Mouse (Mus musculus) midbrain, embryonic 13.5 days (tissue): Measurements from ENCODE around the gene Apeh. TPM values are rescaled to one million over a fixed set of nuclear protein-coding genes. Genes with fewer than 3 reads are reported as not detected.
A peak's percentile ranks its signal among the peaks of the same experiment; 100 is the strongest.

Experiments
- ATAC-seq: fragments of 200-750 bp; cut with Nextera tagmentation; 2 replicates; pipeline ENCODE4 v1.8.0; 2017; ENCODE audit warnings: mild to moderate bottlenecking, moderate TSS enrichment, moderate library complexity
- H3K27ac ChIP-seq: fragments of 300-500 bp; sonication (generic); 2 replicates; pipeline ENCODE4 v1.5.1; 2015; ENCODE audit warnings: inconsistent platforms, mild to moderate bottlenecking, moderate library complexity
- H3K27me3 ChIP-seq: fragments of 300-500 bp; sonication (generic); 2 replicates; pipeline ENCODE4 v1.6.1; 2015; ENCODE audit warnings: mild to moderate bottlenecking, inconsistent platforms
- H3K36me3 ChIP-seq: fragments of 300-500 bp; sonication (generic); 2 replicates; pipeline ENCODE4 v1.6.1; 2015; ENCODE audit warnings: mild to moderate bottlenecking, inconsistent platforms
- H3K4me1 ChIP-seq: fragments of 300-500 bp; sonication (generic); replicated peaks from 2 replicates; pipeline ENCODE4 v1.6.1; 2015; ENCODE audit warnings: inconsistent platforms
- H3K4me2 ChIP-seq: fragments of 300-500 bp; sonication (generic); replicated peaks from 2 replicates; pipeline ENCODE4 v1.6.1; 2015; ENCODE audit warnings: moderate library complexity, mild to moderate bottlenecking, inconsistent platforms
- H3K4me3 ChIP-seq: fragments of 300-500 bp; sonication (generic); replicated peaks from 2 replicates; pipeline ENCODE4 v1.5.1; 2015; ENCODE audit warnings: mild to moderate bottlenecking, inconsistent platforms
- H3K9ac ChIP-seq: fragments of 300-500 bp; sonication (generic); replicated peaks from 2 replicates; pipeline ENCODE4 v1.6.1; 2015; ENCODE audit warnings: mild to moderate bottlenecking, inconsistent platforms
- H3K9me3 ChIP-seq: fragments of 300-500 bp; sonication (generic); 2 replicates; pipeline ENCODE4 v1.6.1; 2016; ENCODE audit warnings: mild to moderate bottlenecking, inconsistent platforms
- WGBS: fragments of 180-500 bp; shearing (Covaris S2); methylation state at CpG from one replicate; pipeline ENCODE4 v1.1.7; 2015; 5-methylcytosine and 5-hydroxymethylcytosine counted together
- polyA plus RNA-seq: library from polyadenylated mRNA; unstranded; fragments of >200 nt; fragmentation: Nextera tagmentation; extraction: Ambion mirVana; gene quantifications from 2 replicates; pipeline ENCODE4 v1.2.1, GENCODE M21; 2015

Gene Apeh
- polyA plus RNA-seq, 1 experiment from 2014 or later = 62.5 TPM

- Histone ChIP-seq H3K9ac (no peak overlapping the region), H3K4me1 (peaks cover 8% of the 10 kb centered on the region; the same call in 1 of the 2 replicates), H3K9me3 (no peaks in the 10 kb centered on the region), H3K27ac (no peak overlapping the region), H3K36me3 (peaks cover 49% of the 10 kb centered on the region), H3K27me3 (no peaks in the 10 kb centered on the region), H3K4me3 (no peak overlapping the region), H3K4me2 (no peak overlapping the region)
- WGBS = 88% methylated on average over 9 of the region's 9 CpGs
- ATAC-seq = no peak
Measured at GRCm38 (mm10) chr9:108069007-108069406, 25.4 kb downstream of the Apeh start.

GRCm38 (mm10) chr9:108067900-108068299, 26.5 kb downstream of the Apeh start:
- peaks cover 60% of the 10 kb centered on the region for H3K36me3 ChIP-seq
- no peak overlapping the region for H3K4me3 ChIP-seq
- H3K4me1 ChIP-seq = 0 out of 2 replicates have a peak, but pooled peaks cover 2% of the 10 kb centered on the region
- H3K4me2 ChIP-seq = no peak overlapping the region
- 22% methylated on average over 8 of the region's 8 CpGs for WGBS
- no peaks in the 10 kb centered on the region for H3K9me3 ChIP-seq
- H3K9ac ChIP-seq = no peak overlapping the region
- H3K27ac ChIP-seq = no peak overlapping the region
- no peaks in the 10 kb centered on the region for H3K27me3 ChIP-seq
- ATAC-seq = peak; percentile 59

GRCm38 (mm10) chr9:108067199-108067598, 27.2 kb downstream of the Apeh start:
- 85% methylated on average over 7 of the region's 7 CpGs for WGBS
- H3K27ac ChIP-seq = no peak overlapping the region
- H3K4me1 ChIP-seq = 0 out of 2 replicates have a peak, but pooled peaks cover 2% of the 10 kb centered on the region
- H3K4me3 ChIP-seq = no peak overlapping the region
- H3K9ac ChIP-seq = no peak overlapping the region
- no peaks in the 10 kb centered on the region for H3K9me3 ChIP-seq
- peaks cover 67% of the 10 kb centered on the region for H3K36me3 ChIP-seq
- ATAC-seq = no peak
- no peak overlapping the region for H3K4me2 ChIP-seq
- no peaks in the 10 kb centered on the region for H3K27me3 ChIP-seq

GRCm38 (mm10) chr9:108065491-108066011, 28.9 kb downstream of the Apeh start:
- 53% methylated on average over 5 of the region's 5 CpGs for WGBS
- no peaks in the 10 kb centered on the region for H3K27me3 ChIP-seq
- H3K36me3 ChIP-seq = peaks cover 68% of the 10 kb centered on the region

GRCm38 (mm10) chr9:108063361-108063760, 31.0 kb downstream of the Apeh start:
- H3K9ac ChIP-seq = no peak overlapping the region
- H3K9me3 ChIP-seq = no peaks in the 10 kb centered on the region
- no peak overlapping the region for H3K4me3 ChIP-seq
- 89% methylated on average over 12 of the region's 12 CpGs for WGBS
- H3K4me1 ChIP-seq = 0 out of 2 replicates have a peak, but pooled peaks cover 4% of the 10 kb centered on the region
- H3K27me3 ChIP-seq = no peaks in the 10 kb centered on the region
- ATAC-seq = no peak
- no peak overlapping the region for H3K4me2 ChIP-seq
- peaks cover 70% of the 10 kb centered on the region for H3K36me3 ChIP-seq
- no peak overlapping the region for H3K27ac ChIP-seq

More at GRCm38 (mm10) chr9:108065491-108066011, 28.9 kb downstream of the Apeh start:
- Histone ChIP-seq H3K4me3 (no peak overlapping the region), H3K9ac (no peak overlapping the region), H3K4me2 (no peak overlapping the region), H3K9me3 (no peaks in the 10 kb centered on the region), H3K4me1 (0 out of 2 replicates have a peak, but pooled peaks cover 4% of the 10 kb centered on the region), H3K27ac (no peak overlapping the region)
- 0 out of 2 replicates have a peak, but pooled peaks have one; percentile 44 for ATAC-seq

GRCm38 (mm10) chr9:108062142-108062541, 32.3 kb downstream of the Apeh start:
- peaks cover 82% of the 10 kb centered on the region for H3K36me3 ChIP-seq
- ATAC-seq = peak; percentile 22; the same call in 1 of the 2 replicates
- WGBS = 83% methylated on average over 3 of the region's 3 CpGs
- H3K4me2 ChIP-seq = no peak overlapping the region
- H3K4me3 ChIP-seq = no peak overlapping the region
- H3K9ac ChIP-seq = no peak overlapping the region; the same call in 1 of the 2 replicates
- no peaks in the 10 kb centered on the region for H3K27me3 ChIP-seq
- H3K27ac ChIP-seq = no peak overlapping the region
- no peaks in the 10 kb centered on the region for H3K9me3 ChIP-seq
- 0 out of 2 replicates have a peak, but pooled peaks cover 2% of the 10 kb centered on the region for H3K4me1 ChIP-seq

GRCm38 (mm10) chr9:108058291-108058690, 36.1 kb downstream of the Apeh start:
- no peak overlapping the region for H3K9ac ChIP-seq
- WGBS = 90% methylated on average over 9 of the region's 9 CpGs

GRCm38 (mm10) chr9:108057262-108057562, 37.2 kb downstream of the Apeh start:
- no peak overlapping the region for H3K27ac ChIP-seq
- ATAC-seq = no peak
- no peak overlapping the region for H3K4me2 ChIP-seq
- H3K4me3 ChIP-seq = no peak overlapping the region
- H3K9ac ChIP-seq = no peak overlapping the region
- no peaks in the 10 kb centered on the region for H3K27me3 ChIP-seq
- WGBS = 91% methylated on average over 5 of the region's 5 CpGs
- H3K36me3 ChIP-seq = peaks cover 80% of the 10 kb centered on the region
- no peaks in the 10 kb centered on the region for H3K9me3 ChIP-seq
- peaks cover 14% of the 10 kb centered on the region for H3K4me1 ChIP-seq

More at GRCm38 (mm10) chr9:108058291-108058690, 36.1 kb downstream of the Apeh start:
- no peak overlapping the region for H3K4me3 ChIP-seq
- peaks cover 91% of the 10 kb centered on the region for H3K36me3 ChIP-seq
- H3K27me3 ChIP-seq = no peaks in the 10 kb centered on the region
- H3K4me1 ChIP-seq = peaks cover 5% of the 10 kb centered on the region; the same call in 1 of the 2 replicates
- no peak overlapping the region for H3K27ac ChIP-seq
- no peak for ATAC-seq
- no peaks in the 10 kb centered on the region for H3K9me3 ChIP-seq
- no peak overlapping the region for H3K4me2 ChIP-seq

- H3K4me1 ChIP-seq = peaks cover 12% of the 10 kb centered on the region
- H3K36me3 ChIP-seq = peaks cover 80% of the 10 kb centered on the region
- H3K4me3 ChIP-seq = no peak overlapping the region
- no peak overlapping the region for H3K27ac ChIP-seq
- no peak overlapping the region for H3K9ac ChIP-seq
- no peak for ATAC-seq
- no peaks in the 10 kb centered on the region for H3K27me3 ChIP-seq
- H3K4me2 ChIP-seq = no peak overlapping the region
- WGBS = 80% methylated on average over 28 of the region's 28 CpGs
- no peaks in the 10 kb centered on the region for H3K9me3 ChIP-seq
Measured at GRCm38 (mm10) chr9:108056361-108057261, 37.8 kb downstream of the Apeh start.

GRCm38 (mm10) chr9:108055661-108056237, 38.7 kb downstream of the Apeh start:
- Histone ChIP-seq H3K4me3 (no peak overlapping the region), H3K27me3 (no peaks in the 10 kb centered on the region), H3K27ac (no peak overlapping the region), H3K9me3 (no peaks in the 10 kb centered on the region), H3K4me1 (peaks cover 12% of the 10 kb centered on the region), H3K4me2 (no peak overlapping the region), H3K9ac (no peak overlapping the region), H3K36me3 (peaks cover 85% of the 10 kb centered on the region)
- WGBS = 91% methylated on average over 6 of the region's 6 CpGs
- no peak for ATAC-seq

- H3K27ac ChIP-seq = no peak overlapping the region
- no peak for ATAC-seq
- H3K9me3 ChIP-seq = no peaks in the 10 kb centered on the region
- no peak overlapping the region for H3K4me3 ChIP-seq
- H3K9ac ChIP-seq = no peak overlapping the region
- H3K4me2 ChIP-seq = no peak overlapping the region
- peaks cover 16% of the 10 kb centered on the region for H3K4me1 ChIP-seq
- WGBS = 82% methylated on average over 1 of the region's 1 CpGs
- H3K36me3 ChIP-seq = peaks cover 84% of the 10 kb centered on the region
- no peaks in the 10 kb centered on the region for H3K27me3 ChIP-seq
Measured at GRCm38 (mm10) chr9:108055061-108055460, 39.3 kb downstream of the Apeh start.
